Mouse (Mus musculus): ENCODE measurements around the gene Dctd.

DNA sequence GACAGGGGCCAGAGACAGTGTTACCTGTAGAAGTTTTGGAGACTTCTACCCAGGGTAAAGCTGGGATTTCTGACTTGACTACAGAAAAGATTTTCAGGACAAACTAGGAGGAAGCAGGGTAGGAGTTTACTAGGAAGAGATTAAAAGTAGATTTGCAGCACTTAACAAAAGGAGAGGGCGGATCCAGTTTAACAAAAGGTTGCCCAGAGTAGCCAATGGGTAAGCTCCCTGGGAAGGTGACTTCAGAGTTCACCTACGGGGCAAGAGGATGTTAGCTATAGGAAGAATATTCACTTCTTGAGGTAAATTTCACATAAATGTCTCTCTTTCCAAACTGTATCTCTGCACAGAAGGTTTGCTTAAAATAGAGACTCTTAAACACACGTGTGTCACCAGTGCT, 103.7 kb downstream of the Dctd start:
- TF ChIP-seq POLR2A (IDR thresholded peaks at IDR 0.05; ENCODE audit: insufficient read depth, low read depth, low read length) (no peak), CTCF (IDR thresholded peaks at IDR 0.05; ENCODE audit: insufficient read depth, low read depth, low read length) (no peak)

Data from olfactory bulb, adult 2 months (tissue).